Comparison of ENCODE assay signal across 8 mouse cellular contexts in the genomic region with DNA sequence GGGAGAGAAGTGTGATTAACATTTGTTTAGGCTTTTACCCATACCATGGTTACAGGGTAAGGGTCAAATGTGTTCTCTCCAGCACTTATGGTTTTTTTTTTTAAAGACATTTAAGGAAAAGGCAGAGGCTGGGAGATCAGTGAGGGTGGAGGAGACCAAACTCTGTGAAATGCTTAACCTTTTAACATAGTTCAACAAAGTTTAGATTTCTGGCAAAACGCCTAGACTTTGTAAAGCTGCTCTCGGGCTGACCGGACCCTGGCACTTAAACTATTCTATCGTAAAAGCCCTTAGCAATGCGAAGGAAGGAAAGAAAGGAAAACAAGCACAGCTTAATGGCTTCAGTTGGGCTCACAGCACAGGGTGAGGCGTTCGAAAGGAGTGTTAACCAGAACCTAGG.
DNase-seq lines count a peak whose midpoint lies in the region; ATAC-seq and TF ChIP-seq lines count a peak whose summit lies in the region.
"Had no signal": no experiment of that assay in that cellular context is flagged by ENCODE, and none has a peak within 500 bp of the region (broad histone marks: within the 10 kb centered on the region; RNA-seq: fewer than 3 reads in every experiment).

No protein-coding gene starts in this region.

- no peak overlapping the region for H3K27ac ChIP-seq in liver, adult 2 months (replicated peaks; ENCODE audit: insufficient read depth, low read depth, low read length)
- no peak overlapping the region for H3K27ac ChIP-seq in liver, embryonic 12.5 days
- no peak overlapping the region for H3K27ac ChIP-seq in embryonic facial prominence, embryonic 14.5 days (replicated peaks; ENCODE audit: low read depth, low read length)
- H3K27ac ChIP-seq in kidney, embryonic 15.5 days = peak overlapping the region; percentile 88
- H3K27ac ChIP-seq in neural tube, embryonic 14.5 days (ENCODE audit: low read depth, low read length) = no peak overlapping the region

- no peak for TF ChIP-seq CTCF in liver, adult 2 months (IDR thresholded peaks at IDR 0.05; ENCODE audit: low read depth, low read length)

- H3K4me1 ChIP-seq in liver, adult 2 months (ENCODE audit: control insufficient read depth, insufficient read depth, low read length) = no peaks in the 10 kb centered on the region
- no peaks in the 10 kb centered on the region for H3K4me1 ChIP-seq in liver, embryonic 12.5 days
- peaks cover 16% of the 10 kb centered on the region for H3K4me1 ChIP-seq in embryonic facial prominence, embryonic 14.5 days (ENCODE audit: control insufficient read depth, insufficient read depth, low read length)
- peaks cover 20% of the 10 kb centered on the region for H3K4me1 ChIP-seq in kidney, embryonic 15.5 days
- no peaks in the 10 kb centered on the region for H3K4me1 ChIP-seq in neural tube, embryonic 14.5 days (ENCODE audit: control insufficient read depth, insufficient read depth, low read length)

- DNase-seq in liver, adult 2 months (ENCODE audit: extremely low read depth, low read depth, low spot score) = peak; percentile 26
- peak; percentile 89 for DNase-seq in embryonic facial prominence, embryonic 14.5 days (ENCODE audit: low spot score)
- no peak for DNase-seq in thymus, postnatal 25 days

- no peaks in the 10 kb centered on the region for H3K9me3 ChIP-seq in liver, embryonic 12.5 days (replicated peaks)
- no peaks in the 10 kb centered on the region for H3K9me3 ChIP-seq in embryonic facial prominence, embryonic 14.5 days (ENCODE audit: control insufficient read depth, low read length)
- no peaks in the 10 kb centered on the region for H3K9me3 ChIP-seq in kidney, embryonic 15.5 days (replicated peaks)
- H3K9me3 ChIP-seq in neural tube, embryonic 14.5 days (ENCODE audit: control insufficient read depth, low read length) = no peaks in the 10 kb centered on the region

- no peak for ATAC-seq in liver, embryonic 12.5 days
- ATAC-seq in embryonic facial prominence, embryonic 14.5 days (ENCODE audit: low read depth) = peak; percentile 72
- ATAC-seq in kidney, embryonic 15.5 days (replicated peaks; ENCODE audit: low FRiP score) = peak; percentile 92
- peak; percentile 69; the same call in 1 of the 2 replicates for ATAC-seq in neural tube, embryonic 14.5 days (ENCODE audit: low read depth)
- ATAC-seq in CD4-positive, CD25-positive, alpha-beta regulatory T cell, adult 4 months = no peak

- no peak overlapping the region for H3K4me3 ChIP-seq in liver, adult 2 months (ENCODE audit: insufficient read depth, low read depth, low read length)
- no peak overlapping the region for H3K4me3 ChIP-seq in liver, embryonic 12.5 days
- no peak overlapping the region for H3K4me3 ChIP-seq in embryonic facial prominence, embryonic 14.5 days (ENCODE audit: low read depth, low read length)
- H3K4me3 ChIP-seq in kidney, embryonic 15.5 days (replicated peaks) = no peak overlapping the region
- H3K4me3 ChIP-seq in neural tube, embryonic 14.5 days (ENCODE audit: low read depth, low read length) = no peak overlapping the region
- H3K4me3 ChIP-seq: erythroblast, embryonic 14.5 days had no signal

- 18% methylated on average over 7 of the region's 7 CpGs for WGBS in liver, adult 2 months
- WGBS in liver, embryonic 12.5 days (ENCODE audit: insufficient replicate concordance) = 49% methylated on average over 7 of the region's 7 CpGs
- 17% methylated on average over 7 of the region's 7 CpGs for WGBS in embryonic facial prominence, embryonic 14.5 days
- 5% methylated on average over 7 of the region's 7 CpGs for WGBS in kidney, embryonic 15.5 days
- 13% methylated on average over 7 of the region's 7 CpGs for WGBS in neural tube, embryonic 14.5 days

- H3K9ac ChIP-seq in liver, adult 2 months (ENCODE audit: low read depth, low read length) = no peak overlapping the region
- H3K9ac ChIP-seq in liver, embryonic 12.5 days = no peak overlapping the region
- no peak overlapping the region for H3K9ac ChIP-seq in embryonic facial prominence, embryonic 14.5 days (ENCODE audit: low read depth, low read length)
- H3K9ac ChIP-seq in kidney, embryonic 15.5 days = no peak overlapping the region
- no peak overlapping the region for H3K9ac ChIP-seq in neural tube, embryonic 14.5 days (replicated peaks; ENCODE audit: low read depth, low read length)

- no peak for TF ChIP-seq POLR2A in liver, adult 2 months (IDR thresholded peaks at IDR 0.05; ENCODE audit: extremely low read depth, insufficient read depth, low read length)

- H3K27me3 ChIP-seq in liver, adult 2 months (ENCODE audit: control insufficient read depth, insufficient read depth, low read length) = no peaks in the 10 kb centered on the region
- no peaks in the 10 kb centered on the region for H3K27me3 ChIP-seq in liver, embryonic 12.5 days (replicated peaks)
- no peaks in the 10 kb centered on the region for H3K27me3 ChIP-seq in embryonic facial prominence, embryonic 14.5 days (replicated peaks; ENCODE audit: control insufficient read depth, insufficient read depth, low read length)
- no peaks in the 10 kb centered on the region for H3K27me3 ChIP-seq in kidney, embryonic 15.5 days
- H3K27me3 ChIP-seq in neural tube, embryonic 14.5 days (ENCODE audit: control insufficient read depth, insufficient read depth, low read length) = no peaks in the 10 kb centered on the region

- H3K4me2 ChIP-seq in liver, embryonic 12.5 days = no peak overlapping the region
- H3K4me2 ChIP-seq in embryonic facial prominence, embryonic 14.5 days (ENCODE audit: low read depth, low read length) = no peak overlapping the region
- peak overlapping the region; percentile 22; the same call in 1 of the 2 replicates for H3K4me2 ChIP-seq in kidney, embryonic 15.5 days
- H3K4me2 ChIP-seq in neural tube, embryonic 14.5 days (ENCODE audit: low read depth, low read length) = no peak overlapping the region

- H3K79me2 ChIP-seq in liver, adult 2 months (ENCODE audit: control insufficient read depth, insufficient read depth, low read length) = no peaks in the 10 kb centered on the region

- no peaks in the 10 kb centered on the region for H3K36me3 ChIP-seq in liver, adult 2 months (ENCODE audit: control insufficient read depth, insufficient read depth, low read length)
- H3K36me3 ChIP-seq in liver, embryonic 12.5 days = no peaks in the 10 kb centered on the region
- no peaks in the 10 kb centered on the region for H3K36me3 ChIP-seq in embryonic facial prominence, embryonic 14.5 days (ENCODE audit: control insufficient read depth, insufficient read depth, low read length)
- H3K36me3 ChIP-seq in kidney, embryonic 15.5 days = no peaks in the 10 kb centered on the region
- no peaks in the 10 kb centered on the region for H3K36me3 ChIP-seq in neural tube, embryonic 14.5 days (ENCODE audit: control insufficient read depth, insufficient read depth, low read length)

Comparison
In these comparisons a context has a peak if more than half of its experiments do, and no peak if none do; other contexts are left out.
1. ATAC-seq: peak in embryonic facial prominence, embryonic 14.5 days (single experiment), kidney, embryonic 15.5 days (single experiment) and neural tube, embryonic 14.5 days (single experiment); none in liver, embryonic 12.5 days (single experiment) and CD4-positive, CD25-positive, alpha-beta regulatory T cell, adult 4 months (single experiment).